Mouse (Mus musculus): Measurements from ENCODE around the gene Smoc2.

Gene Smoc2

DNA sequence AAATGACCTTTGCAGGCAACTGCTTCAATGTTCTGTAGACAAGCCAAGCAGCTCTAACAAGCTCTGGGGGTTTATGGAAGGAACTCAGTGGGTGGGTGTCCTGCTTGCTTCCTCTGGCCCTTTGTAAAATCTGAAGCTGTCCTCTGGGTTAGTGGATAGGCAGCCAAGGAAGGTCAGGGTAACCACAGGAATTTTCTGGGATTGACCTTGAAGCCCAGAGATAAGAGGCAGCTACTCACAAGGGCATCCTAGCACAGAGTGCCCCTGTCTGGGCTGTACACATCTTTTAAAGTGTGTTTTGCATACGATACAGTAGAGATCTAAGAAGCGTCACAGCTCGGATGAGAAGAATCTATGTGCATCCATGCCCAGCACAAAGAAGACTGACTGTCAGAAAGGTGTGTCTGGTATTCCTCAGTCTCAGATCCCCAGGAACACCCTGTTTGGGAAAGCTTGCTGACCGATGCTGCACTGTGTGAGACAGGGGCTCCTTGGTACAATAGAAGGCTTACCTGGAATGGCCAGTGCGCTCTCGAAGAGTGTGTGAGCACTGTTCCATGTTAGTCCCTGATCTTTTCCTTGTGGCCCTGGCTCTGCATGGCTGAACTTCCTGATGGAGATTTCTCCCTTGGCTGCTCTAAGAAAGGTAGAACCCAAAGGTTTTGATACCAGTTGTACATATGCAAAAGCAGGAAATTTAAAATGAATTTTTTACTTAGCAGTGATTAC lies 69.9 kb downstream of the Smoc2 start:
- no peak for DNase-seq (ENCODE audit: low spot score)

DNA sequence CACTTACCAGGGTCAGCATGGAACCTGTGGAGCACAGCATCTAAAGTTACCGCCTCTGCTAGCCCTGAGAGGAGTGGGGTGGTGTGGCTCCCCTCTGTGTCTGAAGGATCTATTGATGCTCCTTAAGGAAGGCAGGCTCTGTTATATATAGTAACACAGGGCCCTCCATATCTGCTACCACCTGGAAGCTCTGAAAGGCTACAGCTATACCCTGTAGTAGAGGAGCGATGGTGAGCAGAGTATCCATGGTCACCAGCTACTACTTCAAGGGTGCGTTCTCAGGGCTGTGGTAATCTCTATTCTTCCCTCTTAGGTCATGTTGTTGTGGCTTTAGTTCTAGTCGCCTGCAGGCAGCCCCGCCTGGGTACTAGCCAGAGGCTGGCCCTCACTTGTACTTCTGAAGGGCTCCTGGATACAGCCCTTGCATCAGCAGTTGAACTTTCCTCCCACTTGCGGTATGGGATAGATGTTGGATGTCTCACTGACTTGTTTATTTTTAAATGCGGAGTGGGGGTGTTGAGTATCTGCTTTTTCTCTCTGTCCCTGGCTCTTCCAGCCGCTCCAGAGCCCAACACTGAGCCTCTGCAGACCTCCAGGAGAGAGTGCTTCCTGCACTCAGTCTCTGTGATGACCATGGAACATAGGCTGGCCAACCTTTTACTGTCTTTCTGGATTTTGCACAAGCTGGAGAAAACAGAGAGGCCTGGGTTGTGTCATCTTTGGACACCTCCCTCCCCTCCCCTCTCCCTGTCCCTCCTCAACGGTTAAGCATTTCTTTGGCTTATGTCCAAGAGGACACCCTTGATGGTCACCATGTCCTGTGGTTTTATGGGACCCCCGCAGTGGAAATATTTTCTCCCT lies 74.1 kb downstream of the Smoc2 start:
- no peak for DNase-seq (ENCODE audit: low spot score)

DNA sequence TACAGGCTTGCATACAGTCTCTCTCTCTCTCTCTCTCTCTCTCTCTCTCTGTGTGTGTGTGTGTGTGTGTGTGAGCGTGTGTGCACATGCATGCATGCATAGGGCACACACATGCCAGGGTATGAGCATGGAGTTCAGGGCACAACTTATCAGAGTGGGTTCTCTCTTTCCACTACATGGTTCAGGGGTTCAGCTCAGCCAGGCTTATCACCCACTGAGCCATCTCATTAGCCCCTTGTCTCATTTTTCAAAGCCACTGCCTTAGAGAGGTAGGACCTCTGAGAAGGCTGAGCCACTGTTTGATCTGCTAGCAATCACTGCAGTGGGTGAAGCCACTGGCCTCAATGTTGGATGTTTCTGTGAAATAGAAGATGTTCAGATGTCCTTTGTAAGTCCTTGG lies 82.2 kb downstream of the Smoc2 start:
- DNase-seq (ENCODE audit: low spot score) = no peak

DNA sequence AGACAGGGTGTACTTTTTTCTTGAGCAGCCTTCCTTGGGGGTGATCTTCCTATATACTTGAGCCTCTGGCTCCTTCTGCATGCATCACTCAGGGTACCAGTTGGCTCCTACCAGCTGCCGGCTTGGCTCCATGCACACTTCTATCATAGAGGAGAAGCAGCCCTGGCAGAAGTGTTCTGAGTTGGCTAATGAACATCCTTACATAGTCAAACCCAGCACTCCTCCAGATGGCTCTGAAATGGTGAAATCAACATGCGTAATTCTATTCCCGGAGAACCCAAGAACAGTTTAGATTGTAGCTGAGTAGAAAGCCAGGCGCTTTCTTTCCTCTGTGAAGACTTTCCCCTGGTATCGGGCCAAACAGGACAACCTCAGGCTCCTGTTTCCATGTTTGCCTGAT lies 91.2 kb downstream of the Smoc2 start:
- DNase-seq (ENCODE audit: low spot score) = no peak

DNA sequence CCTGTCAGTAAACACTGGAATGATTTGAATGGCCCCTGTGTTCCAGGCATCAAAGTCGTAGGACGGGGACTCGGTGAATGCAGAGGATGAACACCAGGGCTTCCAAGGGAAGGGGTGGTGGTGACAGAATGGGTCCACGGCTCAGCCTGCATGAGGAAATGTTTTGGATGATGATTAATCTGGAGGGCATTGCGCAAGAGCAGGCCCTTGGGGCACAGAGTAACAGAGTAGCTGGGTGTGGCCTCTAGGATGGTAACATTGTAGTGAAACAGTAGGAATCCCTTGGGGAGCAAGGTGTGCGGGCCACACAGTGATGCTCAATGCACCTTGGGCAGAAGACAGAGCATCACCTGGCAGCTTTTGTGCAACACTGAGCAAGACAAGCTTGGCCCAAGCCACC lies 92.3 kb downstream of the Smoc2 start:
- no peak for DNase-seq (ENCODE audit: low spot score)

DNA sequence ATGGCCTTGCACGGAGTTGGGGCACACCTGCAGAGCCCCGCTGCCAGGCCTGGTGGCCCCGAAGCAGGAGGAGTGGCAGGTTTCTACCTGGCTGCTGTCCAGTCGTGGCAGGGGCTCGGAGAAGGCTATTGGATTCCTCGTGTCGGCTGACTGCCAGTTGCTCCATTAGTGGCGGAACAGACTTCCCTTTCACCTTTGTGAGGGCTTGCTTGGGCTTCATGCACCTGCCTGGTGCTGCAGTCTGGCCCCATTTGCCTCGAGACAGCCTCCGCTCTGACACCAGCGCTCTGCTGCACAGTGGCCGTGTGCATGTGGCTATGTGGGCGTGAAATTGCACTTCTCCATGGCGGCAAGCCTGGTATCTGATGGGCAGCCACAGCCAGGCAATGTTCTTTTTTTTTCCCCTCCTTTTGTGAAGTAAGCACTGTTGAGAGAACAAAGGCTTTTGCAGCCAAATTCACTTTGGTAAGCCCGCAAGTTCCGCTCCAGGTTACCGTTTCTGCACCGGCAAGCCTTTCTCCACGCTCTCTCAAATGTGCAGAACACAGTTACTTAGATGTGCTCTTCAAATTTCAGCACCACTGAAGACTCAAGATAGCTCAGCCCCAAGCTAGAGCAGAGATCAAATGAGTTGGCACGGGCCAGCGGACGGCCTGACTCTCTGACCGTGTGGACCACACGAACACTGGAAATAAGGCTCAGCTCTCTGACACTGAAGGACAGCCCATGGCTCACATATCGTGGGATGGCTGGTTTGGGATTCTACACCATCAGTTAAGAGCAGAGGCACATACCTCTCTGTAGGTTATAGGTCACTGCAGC lies 93.2 kb downstream of the Smoc2 start:
- DNase-seq (ENCODE audit: low spot score) = no peak

DNA sequence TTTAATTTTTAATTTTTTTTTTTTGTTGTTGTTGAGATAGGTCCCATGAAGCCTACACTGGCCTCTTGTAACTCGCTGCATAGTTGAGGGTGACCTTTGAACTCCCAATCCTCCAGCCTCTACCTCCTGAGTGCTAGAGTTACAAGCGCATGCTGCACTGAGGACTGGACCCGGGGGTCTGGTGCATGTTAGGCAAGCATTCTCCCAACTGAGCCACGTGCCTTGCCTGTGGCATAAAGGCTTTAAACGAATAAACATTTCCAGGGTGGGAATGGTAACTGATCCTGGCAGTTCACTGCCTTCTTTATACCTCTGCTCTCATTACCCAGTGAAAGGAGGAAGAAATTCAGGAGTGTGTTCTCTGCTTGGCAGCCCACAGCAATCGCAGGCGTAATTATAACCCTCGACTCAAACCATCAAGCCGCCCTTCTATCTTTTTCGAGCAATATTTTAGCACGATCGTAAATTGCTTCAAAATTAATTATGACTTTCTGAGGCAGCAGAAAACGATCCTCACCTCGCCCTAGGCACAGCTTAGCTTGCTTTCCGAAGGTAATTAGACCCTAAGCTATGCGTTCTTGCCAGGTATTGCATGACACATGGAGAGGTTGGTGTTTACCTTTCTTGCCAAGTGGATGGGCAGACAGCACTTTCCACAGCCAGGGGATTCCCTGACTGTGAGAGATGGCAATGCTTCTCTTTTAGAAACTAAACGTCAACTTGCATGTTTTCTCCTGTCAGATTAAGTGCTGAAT lies 99.6 kb downstream of the Smoc2 start:
- DNase-seq (ENCODE audit: low spot score) = no peak

DNA sequence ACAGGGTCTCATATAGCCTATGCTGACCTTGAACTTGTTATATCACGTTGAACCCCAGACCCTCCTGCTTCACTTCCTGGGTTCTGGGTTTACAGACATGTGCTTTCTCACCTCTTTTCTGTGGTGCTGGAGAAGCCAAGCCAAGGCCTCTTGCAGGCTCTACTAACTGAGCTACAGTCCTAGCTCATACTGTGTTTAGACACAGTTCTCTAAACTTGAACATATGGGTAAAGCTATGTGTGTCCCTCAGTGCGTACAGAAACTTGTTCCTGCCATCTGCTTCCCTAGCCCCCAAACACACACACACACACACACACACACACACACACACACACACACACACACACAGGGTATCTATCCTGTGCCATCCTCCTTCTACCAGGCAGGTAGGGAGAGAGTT lies 100.2 kb downstream of the Smoc2 start:
- no peak for DNase-seq (ENCODE audit: low spot score)

DNA sequence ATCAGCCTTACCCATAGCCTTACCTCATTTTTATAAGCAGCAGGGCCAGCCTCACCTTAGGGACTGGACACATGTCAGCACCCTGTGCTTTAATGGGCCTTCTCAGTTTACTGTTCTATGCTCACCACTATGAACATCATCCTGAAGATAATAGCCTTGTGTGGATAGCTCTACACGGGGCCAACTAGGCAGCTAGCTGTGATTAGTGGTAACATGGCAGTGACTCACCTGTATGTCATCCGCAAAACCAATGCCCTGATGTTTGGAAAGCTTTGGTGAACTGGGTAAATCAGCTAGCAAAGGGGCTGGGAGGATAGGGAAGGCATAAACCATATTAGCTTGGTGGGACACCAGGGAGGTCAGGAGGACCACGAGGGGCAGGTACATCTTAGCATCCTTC lies 100.7 kb downstream of the Smoc2 start:
- no peak for DNase-seq (ENCODE audit: low spot score)

DNA sequence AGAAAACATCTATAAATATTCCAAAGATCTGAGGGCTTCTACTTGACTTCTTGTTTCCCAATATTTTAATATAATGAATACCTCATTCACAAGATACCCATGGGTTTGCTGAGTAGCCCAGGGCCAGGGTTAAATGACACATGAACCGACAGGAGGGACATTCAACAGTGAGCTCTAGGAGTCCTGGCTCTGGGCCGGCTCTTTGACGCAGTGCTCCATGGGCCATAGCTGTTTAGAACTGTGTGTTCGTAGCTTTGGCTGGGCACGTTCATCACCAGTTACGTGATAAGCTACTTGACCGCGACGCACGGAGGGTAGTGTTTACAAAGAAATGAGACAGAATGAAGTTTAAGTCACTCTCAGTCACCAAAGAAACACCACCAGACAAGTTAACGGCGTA lies 101.2 kb downstream of the Smoc2 start:
- DNase-seq (ENCODE audit: low spot score) = no peak

DNA sequence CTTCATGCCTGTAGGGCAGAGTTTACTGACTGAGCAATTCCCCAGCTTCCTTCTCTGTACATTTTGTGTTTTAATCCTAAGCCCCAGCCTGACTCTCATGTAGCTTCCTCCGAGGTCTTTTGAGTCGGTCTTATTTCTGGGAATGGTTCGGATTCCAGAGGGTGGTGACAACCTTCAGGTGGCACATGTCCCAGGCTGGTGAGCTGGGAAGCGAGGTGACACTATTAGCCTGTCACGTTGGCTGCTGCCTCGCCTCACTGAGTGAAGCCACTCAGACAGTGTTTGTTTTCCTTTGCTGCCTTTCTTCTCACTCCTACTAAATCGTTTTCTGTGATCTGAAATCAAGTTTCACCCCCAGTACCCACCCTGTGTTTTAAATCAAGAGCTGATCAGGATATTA lies 102.2 kb downstream of the Smoc2 start:
- no peak for DNase-seq (ENCODE audit: low spot score)

DNA sequence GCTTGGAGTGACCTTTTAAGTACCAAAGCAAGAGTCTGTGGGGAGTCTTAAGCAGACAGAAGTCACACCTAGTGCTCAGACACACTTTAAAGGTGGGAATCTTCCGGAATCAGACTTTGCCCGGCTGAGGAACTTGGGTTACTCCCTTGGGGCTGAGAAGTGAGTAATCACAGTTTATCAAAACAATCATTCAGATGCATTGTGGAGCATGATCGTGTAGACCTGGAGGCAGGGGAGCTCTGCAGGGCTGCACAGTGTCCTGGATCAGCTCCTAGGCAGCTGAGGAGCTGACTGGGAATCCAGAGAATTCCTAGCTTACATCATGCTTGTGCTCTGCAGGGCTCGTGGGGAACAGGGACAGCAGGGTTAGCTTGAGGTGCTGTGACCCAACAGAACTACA lies 104.7 kb downstream of the Smoc2 start:
- DNase-seq (ENCODE audit: low spot score) = no peak

DNA sequence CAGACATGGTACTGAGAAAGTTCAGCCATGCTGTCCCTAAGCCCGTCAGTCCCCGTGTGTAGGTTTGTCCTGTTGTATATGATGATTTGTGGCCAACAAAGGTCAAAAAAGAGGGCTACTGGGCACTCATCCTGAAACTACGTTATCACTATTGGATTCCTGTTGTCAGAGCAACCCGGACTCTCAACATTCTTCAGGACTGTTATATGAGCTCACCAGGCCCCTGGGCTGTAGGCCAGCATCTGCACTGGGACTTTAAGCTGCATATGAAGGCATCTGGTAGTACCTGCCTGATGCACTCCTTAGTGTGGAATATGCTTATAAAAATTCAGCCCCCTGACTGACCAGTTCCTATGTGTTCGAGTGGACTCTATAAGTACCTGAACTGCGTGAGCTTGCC lies 105.7 kb downstream of the Smoc2 start:
- DNase-seq (ENCODE audit: low spot score) = no peak

DNA sequence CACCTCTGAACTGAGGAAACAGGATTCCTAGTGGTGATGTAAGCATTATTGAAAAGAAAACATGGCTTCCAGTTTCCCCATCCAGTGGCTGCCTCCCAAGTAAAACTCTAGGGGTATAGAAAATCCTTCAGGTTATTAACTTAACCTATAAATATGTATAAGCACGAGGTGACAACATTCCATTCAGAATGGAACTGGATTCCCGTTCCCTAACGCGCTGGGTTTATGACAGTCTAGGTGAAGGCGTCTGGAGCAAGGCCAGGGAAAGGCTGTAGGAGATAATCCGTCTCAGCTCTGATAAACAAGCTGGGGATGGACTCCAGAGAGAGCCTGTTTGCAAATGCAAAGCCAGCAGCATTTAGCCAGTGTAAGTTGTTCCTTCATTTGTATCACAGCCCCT lies 108.0 kb downstream of the Smoc2 start:
- no peak for DNase-seq (ENCODE audit: low spot score)

DNA sequence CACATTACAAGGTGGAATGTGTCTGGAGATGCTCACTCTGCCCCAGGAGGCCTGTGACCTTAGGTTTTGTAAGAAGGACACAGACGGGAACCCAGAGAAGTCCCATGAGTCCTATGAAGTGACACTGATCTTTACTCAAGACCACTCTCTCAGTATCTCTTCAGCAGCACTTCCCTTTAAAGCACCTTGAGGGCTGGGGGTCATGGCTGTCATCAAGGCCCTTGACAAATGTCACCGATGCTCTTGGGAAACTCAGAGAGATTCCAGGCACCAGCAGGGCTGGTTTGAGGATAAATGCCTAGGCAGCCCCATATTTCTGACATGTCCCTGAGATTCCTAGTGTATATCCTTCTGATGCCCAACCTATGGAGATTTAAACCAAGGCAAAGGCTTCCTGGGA lies 113.1 kb downstream of the Smoc2 start:
- no peak for DNase-seq (ENCODE audit: low spot score)

DNA sequence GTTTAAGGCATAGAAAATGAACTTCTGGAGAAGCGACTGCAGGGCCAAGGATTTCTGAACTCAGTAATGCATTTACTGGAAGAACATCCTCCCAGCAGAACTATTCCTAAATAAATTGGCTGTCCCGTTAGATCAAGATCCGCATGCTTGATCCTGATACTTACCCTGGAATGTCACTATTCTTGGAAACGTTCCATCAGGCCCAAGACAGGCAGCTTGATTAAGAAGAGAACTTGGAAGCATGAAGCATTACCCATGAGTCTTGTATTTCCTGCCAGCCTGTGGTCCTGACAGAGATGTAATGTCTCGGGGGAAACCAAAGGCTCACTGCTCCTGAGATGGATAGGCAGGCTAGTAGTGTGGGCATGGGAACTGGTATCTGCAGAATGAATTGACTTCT lies 115.6 kb downstream of the Smoc2 start:
- DNase-seq (ENCODE audit: low spot score) = no peak

DNA sequence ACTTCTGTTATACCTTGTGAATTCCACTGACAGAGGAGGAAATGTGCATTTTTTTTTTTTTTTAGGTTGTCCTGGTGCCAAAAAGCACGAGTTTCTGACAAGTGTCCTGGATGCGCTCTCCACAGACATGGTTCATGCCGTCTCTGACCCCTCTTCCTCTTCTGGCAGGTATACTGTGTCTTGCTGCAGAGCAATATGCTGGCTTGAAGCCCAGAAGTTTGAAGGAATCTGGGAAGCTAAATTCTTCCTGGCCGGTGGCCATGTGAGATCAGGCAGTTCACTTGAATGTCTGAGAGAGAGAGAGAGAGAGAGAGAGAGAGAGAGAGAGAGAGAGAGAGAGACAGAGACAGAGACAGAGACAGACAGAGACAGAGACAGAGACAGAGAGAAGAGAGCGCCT lies 118.2 kb downstream of the Smoc2 start:
- DNase-seq (ENCODE audit: low spot score) = no peak

DNA sequence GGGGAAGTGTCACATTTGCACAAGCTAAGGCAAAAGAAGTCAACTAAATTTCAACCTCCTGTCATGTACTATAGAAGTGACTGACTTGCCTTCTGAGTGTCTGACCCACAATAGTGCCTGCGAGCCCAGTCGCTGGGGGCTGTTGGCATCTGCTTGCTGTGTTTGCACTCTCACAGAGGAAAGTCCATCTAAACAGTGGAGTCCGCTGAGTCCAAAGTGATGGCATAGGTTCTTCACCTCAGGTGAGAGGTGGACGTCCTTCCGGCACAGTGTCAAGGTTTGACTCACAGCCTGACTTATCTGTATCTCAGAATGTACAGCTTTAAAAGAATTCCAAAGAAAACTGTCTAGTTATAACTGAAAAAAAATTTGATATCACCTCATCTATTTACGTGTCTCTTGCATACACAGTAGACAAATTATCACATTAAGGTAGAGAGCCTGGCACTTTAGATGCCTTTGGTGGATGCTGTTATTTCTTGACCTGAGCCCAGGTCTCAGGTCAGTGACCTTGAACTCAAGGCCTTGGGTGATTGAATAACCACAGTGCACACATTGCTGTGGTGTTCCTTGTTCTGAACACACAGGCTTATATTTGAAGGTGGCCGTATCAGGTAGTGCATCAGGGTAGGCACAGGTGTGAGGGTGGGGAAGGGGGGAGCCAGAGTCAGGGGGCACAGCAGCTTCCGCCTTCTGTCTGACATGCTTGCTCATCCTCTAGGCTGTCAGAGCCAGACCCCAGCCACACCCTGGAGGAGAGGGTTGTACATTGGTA lies 119.5 kb downstream of the Smoc2 start:
- no peak for DNase-seq (ENCODE audit: low spot score)

DNA sequence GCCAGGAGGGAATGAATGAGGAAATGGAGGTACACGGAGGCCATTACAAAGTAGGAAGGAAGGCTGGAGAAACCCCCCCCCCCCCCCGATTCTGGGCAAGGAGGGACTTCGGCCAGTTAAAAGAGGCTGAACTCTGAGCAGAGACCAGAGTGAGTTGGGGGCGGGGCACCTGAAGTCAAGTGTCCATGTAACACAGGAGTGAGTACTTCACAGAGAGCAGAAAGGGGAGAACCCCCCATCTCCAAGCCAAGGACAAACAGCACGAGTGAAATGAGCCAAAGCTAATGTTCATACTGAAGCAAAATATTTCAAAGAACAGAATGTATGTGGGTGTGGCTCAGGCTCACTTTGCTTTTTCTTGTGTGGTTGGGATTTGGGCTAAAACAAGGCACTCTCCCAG lies 121.7 kb downstream of the Smoc2 start:
- DNase-seq (ENCODE audit: low spot score) = no peak

DNA sequence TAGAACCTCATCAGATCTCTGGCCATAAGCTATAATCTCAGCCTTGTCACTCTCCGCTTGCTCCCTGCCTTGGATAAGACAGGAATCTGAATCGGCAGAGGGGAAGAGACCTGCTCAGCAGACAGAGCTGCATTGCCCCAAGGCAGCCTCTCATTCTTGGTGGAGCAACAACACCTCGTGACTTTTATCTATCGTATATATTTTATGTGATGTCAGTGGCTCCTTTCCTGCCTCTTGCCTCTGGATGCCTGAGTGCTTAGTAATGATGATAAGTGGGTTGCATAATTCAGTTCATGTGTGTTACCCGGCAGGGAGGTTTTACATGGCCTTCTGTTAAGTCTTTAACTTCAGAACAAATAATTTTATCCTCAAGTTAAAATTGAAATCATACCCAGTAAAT lies 128.6 kb downstream of the Smoc2 start:
- no peak for DNase-seq (ENCODE audit: low spot score)

DNA sequence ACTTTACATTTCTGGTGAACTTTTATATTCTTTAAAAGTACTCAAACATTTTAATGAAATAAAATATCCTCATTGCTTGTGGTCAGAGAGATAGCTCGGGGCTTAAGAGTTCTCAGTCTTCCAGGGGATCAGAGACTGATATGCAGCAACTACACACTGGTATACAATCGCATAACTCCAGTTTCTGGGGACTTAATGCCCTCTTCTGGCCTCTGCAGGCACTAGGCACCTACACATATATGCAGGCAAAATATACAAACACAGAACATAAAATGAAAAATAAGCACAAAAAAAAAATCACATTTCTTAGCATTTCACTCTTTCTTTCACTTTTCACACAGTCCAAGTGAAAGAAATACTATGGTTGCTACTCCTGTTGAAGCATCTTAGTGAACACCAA lies 133.2 kb downstream of the Smoc2 start:
- no peak for DNase-seq (ENCODE audit: low spot score)

All from c-Kit-positive CD71-positive TER-119-positive erythroid progenitor cells, embryonic 14.5 days (primary cell).